Mouse (Mus musculus): Measurements from ENCODE around the gene Tsfm.

- TF ChIP-seq POLR2A (IDR thresholded peaks at IDR 0.05; ENCODE audit: low read depth, low read length) (no peak), CTCF (IDR thresholded peaks at IDR 0.05; ENCODE audit: borderline replicate concordance, insufficient read depth, low read length) (no peak)
These were observed 26.8 kb downstream of the Tsfm start for GRCm38 (mm10) chr10:127003806-127004205.

All from embryonic fibroblast, embryonic 13.5 days (primary cell).